Mouse (Mus musculus): ENCODE data around the gene Atad2b.

GRCm38 (mm10) chr12:4928197-4928596, 11.0 kb downstream of the Atad2b start:
- no peak for TF ChIP-seq TAL1 (conservative IDR thresholded peaks at IDR 0.05; ENCODE audit: low read depth, low read length)
- TF ChIP-seq POLR2AphosphoS5 (IDR thresholded peaks at IDR 0.05; ENCODE audit: insufficient replicate concordance, low read depth, low read length): no peak
- TF ChIP-seq CTCF (IDR thresholded peaks at IDR 0.05; ENCODE audit: low read depth, low read length): no peak
- no peak for TF ChIP-seq GATA2 (IDR thresholded peaks at IDR 0.05; ENCODE audit: borderline replicate concordance, low read depth, low read length)

Data from G1E (cell line).